Mouse (Mus musculus): ENCODE results near the gene Pgm2l1. TPM values are rescaled to one million over a fixed set of nuclear protein-coding genes. Genes with fewer than 3 reads are reported as not detected.
"Not testable (repeated sequence)": the region's sequence is repeated elsewhere in the genome, so short reads cannot be mapped to it uniquely, and the experiment has no call there.

The Pgm2l1 gene
- polyA plus RNA-seq, 1 experiment from 2014 or later: 1.0 TPM

GRCm38 (mm10) chr7:100250667-100251066 is 23.5 kb downstream of the Pgm2l1 start:
- Histone ChIP-seq H3K27ac (ENCODE audit: low read depth, low read length) (no peak overlapping the region), H3K4me1 (replicated peaks; ENCODE audit: control insufficient read depth, insufficient read depth, low read length) (no peaks in the 10 kb centered on the region), H3K4me2 (replicated peaks; ENCODE audit: low read depth) (no peak overlapping the region), H3K27me3 (replicated peaks; ENCODE audit: control insufficient read depth, insufficient read depth, low read length) (no peaks in the 10 kb centered on the region), H3K36me3 (ENCODE audit: control insufficient read depth, insufficient read depth) (no peaks in the 10 kb centered on the region; the same call in 1 of the 2 replicates), H3K4me3 (ENCODE audit: low read depth, low read length) (no peak overlapping the region), H3K9ac (ENCODE audit: low read depth, low read length) (no peak overlapping the region), H3K9me3 (ENCODE audit: control insufficient read depth) (no peaks in the 10 kb centered on the region)
- whole genome bisulfite sequencing: 90% methylated on average over 5 of the region's 5 CpGs
- ATAC-seq: no peak
- TF ChIP-seq CTCF (IDR thresholded peaks at IDR 0.05; ENCODE audit: low read depth): no peak

GRCm38 (mm10) chr7:100262350-100262749 is 35.2 kb downstream of the Pgm2l1 start:
- Histone ChIP-seq H3K27me3 (replicated peaks; ENCODE audit: control insufficient read depth, insufficient read depth, low read length) (no peaks in the 10 kb centered on the region), H3K4me3 (ENCODE audit: low read depth, low read length) (no peak overlapping the region), H3K36me3 (ENCODE audit: control insufficient read depth, insufficient read depth) (peaks cover 6% of the 10 kb centered on the region; the same call in 1 of the 2 replicates), H3K27ac (ENCODE audit: low read depth, low read length) (no peak overlapping the region), H3K9me3 (ENCODE audit: control insufficient read depth) (no peaks in the 10 kb centered on the region), H3K4me1 (replicated peaks; ENCODE audit: control insufficient read depth, insufficient read depth, low read length) (no peaks in the 10 kb centered on the region), H3K9ac (ENCODE audit: low read depth, low read length) (no peak overlapping the region), H3K4me2 (replicated peaks; ENCODE audit: low read depth) (no peak overlapping the region)
- 79% methylated on average over 3 of the region's 3 CpGs for WGBS
- no peak for TF ChIP-seq CTCF (IDR thresholded peaks at IDR 0.05; ENCODE audit: low read depth)
- ATAC-seq: no peak

GRCm38 (mm10) chr7:100264934-100265333 is 37.7 kb downstream of the Pgm2l1 start:
- peak; percentile 28; the same call in 1 of the 2 replicates for TF ChIP-seq CTCF (IDR thresholded peaks at IDR 0.05; ENCODE audit: low read depth)
- ATAC-seq; H3K27ac ChIP-seq (ENCODE audit: low read depth, low read length); H3K4me3 ChIP-seq (ENCODE audit: low read depth, low read length); H3K27me3 ChIP-seq (replicated peaks; ENCODE audit: control insufficient read depth, insufficient read depth, low read length); H3K4me2 ChIP-seq (replicated peaks; ENCODE audit: low read depth); H3K36me3 ChIP-seq (ENCODE audit: control insufficient read depth, insufficient read depth); H3K9me3 ChIP-seq (ENCODE audit: control insufficient read depth); H3K9ac ChIP-seq (ENCODE audit: low read depth, low read length); H3K4me1 ChIP-seq (replicated peaks; ENCODE audit: control insufficient read depth, insufficient read depth, low read length): not testable (repeated sequence)
- 52% methylated on average over 17 of the region's 17 CpGs for WGBS

- Histone ChIP-seq H3K4me2 (replicated peaks; ENCODE audit: low read depth) (no peak overlapping the region), H3K36me3 (ENCODE audit: control insufficient read depth, insufficient read depth) (no peaks in the 10 kb centered on the region), H3K9ac (ENCODE audit: low read depth, low read length) (no peak overlapping the region), H3K27me3 (replicated peaks; ENCODE audit: control insufficient read depth, insufficient read depth, low read length) (no peaks in the 10 kb centered on the region), H3K27ac (ENCODE audit: low read depth, low read length) (no peak overlapping the region), H3K9me3 (ENCODE audit: control insufficient read depth) (no peaks in the 10 kb centered on the region), H3K4me1 (replicated peaks; ENCODE audit: control insufficient read depth, insufficient read depth, low read length) (no peaks in the 10 kb centered on the region), H3K4me3 (ENCODE audit: low read depth, low read length) (no peak overlapping the region)
- TF ChIP-seq CTCF (IDR thresholded peaks at IDR 0.05; ENCODE audit: low read depth): no peak
- 89% methylated on average over 8 of the region's 8 CpGs for WGBS
- no peak for ATAC-seq
Measured at GRCm38 (mm10) chr7:100272369-100272768, 45.2 kb downstream of the Pgm2l1 start.

GRCm38 (mm10) chr7:100274507-100274906 is 47.3 kb downstream of the Pgm2l1 start:
- no peak overlapping the region for H3K9ac ChIP-seq (ENCODE audit: low read depth, low read length)
- no peaks in the 10 kb centered on the region for H3K27me3 ChIP-seq (replicated peaks; ENCODE audit: control insufficient read depth, insufficient read depth, low read length)
- H3K9me3 ChIP-seq (ENCODE audit: control insufficient read depth): no peaks in the 10 kb centered on the region
- no peak for TF ChIP-seq CTCF (IDR thresholded peaks at IDR 0.05; ENCODE audit: low read depth)
- WGBS: 61% methylated on average over 6 of the region's 6 CpGs
- no peak overlapping the region for H3K4me2 ChIP-seq (replicated peaks; ENCODE audit: low read depth)
- H3K36me3 ChIP-seq (ENCODE audit: control insufficient read depth, insufficient read depth): no peaks in the 10 kb centered on the region
- no peak for ATAC-seq
- H3K4me1 ChIP-seq (replicated peaks; ENCODE audit: control insufficient read depth, insufficient read depth, low read length): no peaks in the 10 kb centered on the region
- H3K4me3 ChIP-seq (ENCODE audit: low read depth, low read length): no peak overlapping the region
- no peak overlapping the region for H3K27ac ChIP-seq (ENCODE audit: low read depth, low read length)

DNA sequence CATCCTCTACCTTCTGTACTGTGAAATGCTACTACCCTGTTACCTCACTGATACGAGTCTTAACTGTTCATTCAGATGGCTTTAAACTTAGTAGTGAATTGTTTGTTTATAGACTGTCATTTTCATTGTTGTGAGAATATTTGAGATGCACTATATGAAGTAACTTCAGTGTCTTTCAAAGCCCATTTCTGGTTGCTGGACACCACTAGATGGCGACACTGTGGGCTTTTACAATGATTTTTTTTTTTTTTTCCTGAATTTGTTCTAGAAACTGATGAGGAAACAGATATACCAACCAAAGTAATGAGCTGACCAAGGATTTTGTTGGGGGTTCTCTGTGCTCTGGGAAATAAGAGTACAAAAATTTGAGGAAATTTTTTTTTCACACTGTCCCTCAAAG is 49.2 kb downstream of the Pgm2l1 start:
- peak; percentile 68 for TF ChIP-seq CTCF (IDR thresholded peaks at IDR 0.05; ENCODE audit: low read depth)
- no peaks in the 10 kb centered on the region for H3K4me1 ChIP-seq (replicated peaks; ENCODE audit: control insufficient read depth, insufficient read depth, low read length)
- no peak overlapping the region for H3K27ac ChIP-seq (ENCODE audit: low read depth, low read length)
- no peaks in the 10 kb centered on the region for H3K27me3 ChIP-seq (replicated peaks; ENCODE audit: control insufficient read depth, insufficient read depth, low read length)
- H3K9me3 ChIP-seq (ENCODE audit: control insufficient read depth): no peaks in the 10 kb centered on the region
- 61% methylated on average over 2 of the region's 2 CpGs for WGBS
- ATAC-seq: no peak
- H3K9ac ChIP-seq (ENCODE audit: low read depth, low read length): no peak overlapping the region
- no peaks in the 10 kb centered on the region for H3K36me3 ChIP-seq (ENCODE audit: control insufficient read depth, insufficient read depth)
- H3K4me2 ChIP-seq (replicated peaks; ENCODE audit: low read depth): no peak overlapping the region
- no peak overlapping the region for H3K4me3 ChIP-seq (ENCODE audit: low read depth, low read length)

- WGBS: 0% methylated on average over 1 of the region's 1 CpGs
- no peaks in the 10 kb centered on the region for H3K36me3 ChIP-seq (ENCODE audit: control insufficient read depth, insufficient read depth)
- H3K27ac ChIP-seq (ENCODE audit: low read depth, low read length): no peak overlapping the region
- H3K27me3 ChIP-seq (replicated peaks; ENCODE audit: control insufficient read depth, insufficient read depth, low read length): peaks cover 8% of the 10 kb centered on the region
- no peak for ATAC-seq
- no peaks in the 10 kb centered on the region for H3K9me3 ChIP-seq (ENCODE audit: control insufficient read depth)
- no peak overlapping the region for H3K4me3 ChIP-seq (ENCODE audit: low read depth, low read length)
- no peak overlapping the region for H3K9ac ChIP-seq (ENCODE audit: low read depth, low read length)
- no peaks in the 10 kb centered on the region for H3K4me1 ChIP-seq (replicated peaks; ENCODE audit: control insufficient read depth, insufficient read depth, low read length)
- TF ChIP-seq CTCF (IDR thresholded peaks at IDR 0.05; ENCODE audit: low read depth): peak; percentile 94
- no peak overlapping the region for H3K4me2 ChIP-seq (replicated peaks; ENCODE audit: low read depth)
Measured at GRCm38 (mm10) chr7:100279803-100280202, 52.6 kb downstream of the Pgm2l1 start.

Measured in intestine, postnatal 0 days (tissue).